Mouse (Mus musculus) lung, embryonic 14.5 days (tissue): Measurements from ENCODE around the gene Myl10. TPM values are rescaled to one million over a fixed set of nuclear protein-coding genes. Genes with fewer than 3 reads are reported as not detected.

Experiments
- ATAC-seq: fragments of 200-750 bp; cut with Nextera tagmentation; 2 replicates; pipeline ENCODE4 v1.8.0; 2017; ENCODE audit warnings: mild to moderate bottlenecking, moderate TSS enrichment, moderate library complexity; ENCODE audit not compliant: insufficient read depth
- DNase-seq: peaks from one replicate; pipeline ENCODE4 v3.0.0-alpha.2; 2015
- H3K27ac ChIP-seq: fragments of 300-500 bp; sonication (generic); 2 replicates; pipeline ENCODE4 v1.5.1; 2014; ENCODE audit warnings: low read depth, mild to moderate bottlenecking, moderate library complexity
- H3K27me3 ChIP-seq: fragments of 300-500 bp; sonication (generic); 2 replicates; pipeline ENCODE4 v1.6.1; 2014; ENCODE audit warnings: low read length, control low read depth; ENCODE audit not compliant: insufficient read depth
- H3K36me3 ChIP-seq: fragments of 300-500 bp; sonication (generic); 2 replicates; pipeline ENCODE4 v1.6.1; 2014; ENCODE audit warnings: control low read depth; ENCODE audit not compliant: insufficient read depth
- H3K4me1 ChIP-seq: fragments of 300-500 bp; sonication (generic); 2 replicates; pipeline ENCODE4 v1.6.1; 2014; ENCODE audit warnings: antibody characterized with exemption, control low read depth; ENCODE audit not compliant: insufficient read depth
- H3K4me2 ChIP-seq: fragments of 300-500 bp; sonication (generic); 2 replicates; pipeline ENCODE4 v1.6.1; 2014; ENCODE audit warnings: mild to moderate bottlenecking
- H3K4me3 ChIP-seq: fragments of 300-500 bp; sonication (generic); 2 replicates; pipeline ENCODE4 v1.5.1; 2014; ENCODE audit warnings: low read depth, low read length
- H3K9ac ChIP-seq: fragments of 300-500 bp; sonication (generic); 2 replicates; pipeline ENCODE4 v1.6.1; 2014
- H3K9me3 ChIP-seq: fragments of 300-500 bp; sonication (generic); 2 replicates; pipeline ENCODE4 v1.6.1; 2016; ENCODE audit warnings: low read depth, low read length, control low read depth
- CTCF ChIP-seq: IDR thresholded peaks from 2 replicates; pipeline ENCODE4 v1.5.1; 2016; ENCODE audit warnings: antibody characterized with exemption, low read depth
- WGBS: fragments of 180-500 bp; shearing (Covaris S2); extraction: QIAGEN DNeasy Blood & Tissue Kit; methylation state at CpG from one replicate; pipeline ENCODE4 v1.1.7; 2014; 5-methylcytosine and 5-hydroxymethylcytosine counted together
- polyA plus RNA-seq: library from polyadenylated mRNA; unstranded; fragments of >200 nt; fragmentation: Nextera tagmentation; extraction: Ambion mirVana; gene quantifications from 2 replicates; pipeline ENCODE4 v1.2.1, GENCODE M21; 2014

Gene Myl10
- polyA plus RNA-seq, 1 experiment from 2014 or later, result not detected

DNA sequence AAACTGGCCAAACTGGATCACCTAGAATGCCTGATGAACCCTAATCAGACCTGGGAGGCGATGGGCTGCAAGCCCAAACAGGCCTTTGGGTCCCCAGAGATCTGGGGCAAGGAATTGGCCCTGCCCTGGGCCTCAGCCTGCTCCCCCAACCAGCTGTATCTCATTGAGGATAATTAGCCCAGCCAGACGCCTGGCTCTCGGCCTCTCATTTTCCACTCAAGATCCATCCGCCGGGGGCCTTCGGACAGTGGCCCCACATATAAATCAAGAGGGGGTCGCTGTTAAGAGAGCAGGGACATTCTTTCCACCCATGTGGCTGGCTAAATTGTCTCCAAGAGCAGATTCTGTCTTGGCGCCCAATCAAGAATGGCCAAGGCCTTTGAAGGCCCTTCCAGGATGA is 11.2 kb downstream of the Myl10 start:
- no peaks in the 10 kb centered on the region for H3K4me1 ChIP-seq
- no peak overlapping the region for H3K4me3 ChIP-seq
- no peaks in the 10 kb centered on the region for H3K27me3 ChIP-seq
- TF ChIP-seq CTCF, result no peak
- no peak overlapping the region for H3K4me2 ChIP-seq
- no peak overlapping the region for H3K27ac ChIP-seq
- WGBS, result 83% methylated on average over 8 of the region's 8 CpGs
- no peak overlapping the region for H3K9ac ChIP-seq
- no peak for ATAC-seq
- peaks cover 6% of the 10 kb centered on the region; the same call in 1 of the 2 replicates for H3K9me3 ChIP-seq
- no peak for DNase-seq
- no peaks in the 10 kb centered on the region for H3K36me3 ChIP-seq

DNA sequence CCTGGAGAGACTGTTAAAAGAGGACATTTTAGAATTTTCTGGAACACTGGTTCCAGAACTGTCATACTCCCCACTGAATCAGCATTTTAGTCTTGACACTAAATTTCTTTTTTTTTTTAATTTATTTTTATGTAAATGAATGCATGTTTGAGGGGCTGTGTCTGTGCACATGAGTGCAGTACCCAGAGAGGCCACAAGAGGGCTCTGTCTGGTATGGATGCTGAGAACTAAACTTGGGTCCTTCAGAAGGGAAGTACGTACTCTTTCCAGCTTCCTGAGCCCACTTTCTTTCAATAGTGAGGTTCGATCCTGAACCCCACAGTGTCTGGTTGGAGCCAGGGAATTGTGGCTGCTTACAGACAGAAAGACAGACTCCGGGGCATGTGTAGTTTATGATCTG is 12.6 kb downstream of the Myl10 start:
- Histone ChIP-seq H3K4me1 (no peaks in the 10 kb centered on the region), H3K27ac (no peak overlapping the region), H3K4me3 (no peak overlapping the region), H3K36me3 (no peaks in the 10 kb centered on the region), H3K4me2 (no peak overlapping the region), H3K9me3 (peaks cover 6% of the 10 kb centered on the region; the same call in 1 of the 2 replicates), H3K9ac (no peak overlapping the region), H3K27me3 (no peaks in the 10 kb centered on the region)
- 90% methylated on average over 3 of the region's 3 CpGs for WGBS
- DNase-seq (no peak), ATAC-seq (no peak)
- peak; percentile 63 for TF ChIP-seq CTCF

DNA sequence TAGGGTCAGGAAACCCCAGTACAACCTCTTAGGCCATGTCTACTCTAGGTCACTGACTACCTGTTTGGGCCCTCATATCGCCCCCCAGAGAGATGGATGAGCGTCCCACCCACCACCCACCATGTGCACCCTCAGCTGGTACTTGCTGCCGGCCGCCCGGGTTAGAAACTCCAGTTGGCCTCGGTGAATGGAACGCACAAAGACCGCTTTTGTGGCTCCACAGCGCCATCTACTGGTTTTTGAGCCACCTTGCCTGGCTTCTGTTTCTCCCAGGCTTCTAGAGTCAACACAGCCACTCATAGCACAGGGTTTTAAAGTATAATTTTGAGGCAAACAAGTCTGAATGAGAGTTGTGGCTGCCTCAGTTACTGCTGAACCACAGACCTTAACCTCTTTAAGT is 13.9 kb downstream of the Myl10 start:
- Histone ChIP-seq H3K9ac (no peak overlapping the region), H3K4me1 (no peaks in the 10 kb centered on the region), H3K9me3 (peaks cover 6% of the 10 kb centered on the region; the same call in 1 of the 2 replicates), H3K27me3 (no peaks in the 10 kb centered on the region), H3K4me2 (no peak overlapping the region), H3K4me3 (no peak overlapping the region), H3K27ac (no peak overlapping the region), H3K36me3 (no peaks in the 10 kb centered on the region)
- peak; percentile 97 for DNase-seq
- TF ChIP-seq CTCF, result peak; percentile 90
- peak; percentile 26; the same call in 1 of the 2 replicates for ATAC-seq
- WGBS, result 3% methylated on average over 9 of the region's 9 CpGs

DNA sequence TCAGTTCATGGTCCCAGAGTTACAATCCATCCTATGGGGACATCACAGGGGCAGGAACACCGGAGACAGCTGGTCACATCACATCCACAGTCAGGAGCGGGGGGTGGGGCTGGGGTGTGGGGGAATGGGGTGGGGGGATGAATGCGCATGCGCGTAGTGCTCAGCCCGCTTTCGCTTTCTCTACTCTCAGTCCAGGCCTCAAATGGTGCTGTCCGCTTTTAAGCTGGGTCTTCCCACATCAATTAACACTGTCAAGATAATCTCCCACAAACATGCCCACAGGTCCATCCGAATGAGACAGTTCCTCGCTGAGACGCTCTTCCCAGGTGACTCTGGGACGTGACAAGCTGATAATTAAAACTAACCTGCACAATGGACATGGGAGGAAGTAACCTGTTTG is 15.2 kb downstream of the Myl10 start:
- H3K27ac ChIP-seq, result no peak overlapping the region
- H3K36me3 ChIP-seq, result no peaks in the 10 kb centered on the region
- DNase-seq (no peak), ATAC-seq (no peak)
- H3K27me3 ChIP-seq, result no peaks in the 10 kb centered on the region
- no peak for TF ChIP-seq CTCF
- H3K4me1 ChIP-seq, result no peaks in the 10 kb centered on the region
- no peak overlapping the region for H3K4me2 ChIP-seq
- peaks cover 6% of the 10 kb centered on the region; the same call in 1 of the 2 replicates for H3K9me3 ChIP-seq
- no peak overlapping the region for H3K9ac ChIP-seq
- no peak overlapping the region for H3K4me3 ChIP-seq
- 68% methylated on average over 12 of the region's 12 CpGs for WGBS

DNA sequence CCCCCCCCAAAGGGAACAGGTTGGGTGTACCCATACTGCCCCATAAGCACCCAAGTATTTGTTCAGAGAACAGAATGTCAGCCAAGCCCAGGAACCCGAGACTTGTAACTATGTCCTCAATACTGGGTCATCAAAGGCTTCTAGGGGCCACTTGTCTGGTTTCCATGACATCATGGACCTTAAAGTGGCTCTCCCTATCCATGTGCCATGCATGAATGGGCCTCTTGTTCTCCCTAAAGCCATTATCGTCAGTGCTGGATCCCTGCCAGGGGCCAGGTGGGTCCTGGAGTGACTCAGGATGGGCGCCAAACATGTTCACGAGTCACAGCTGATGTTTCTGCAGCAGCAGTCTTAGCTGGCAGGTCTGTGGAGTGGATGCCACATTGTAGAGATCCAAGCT is 17.8 kb downstream of the Myl10 start:
- H3K27me3 ChIP-seq, result no peaks in the 10 kb centered on the region
- H3K9ac ChIP-seq, result no peak overlapping the region
- ATAC-seq, result peak; percentile 88
- H3K9me3 ChIP-seq, result no peaks in the 10 kb centered on the region
- H3K4me3 ChIP-seq, result no peak overlapping the region
- peaks cover 5% of the 10 kb centered on the region; the same call in 1 of the 2 replicates for H3K4me1 ChIP-seq
- H3K36me3 ChIP-seq, result no peaks in the 10 kb centered on the region
- DNase-seq, result peak; percentile 89
- TF ChIP-seq CTCF, result no peak
- H3K4me2 ChIP-seq, result no peak overlapping the region
- peak overlapping the region; percentile 72 for H3K27ac ChIP-seq
- 41% methylated on average over 4 of the region's 4 CpGs for WGBS

DNA sequence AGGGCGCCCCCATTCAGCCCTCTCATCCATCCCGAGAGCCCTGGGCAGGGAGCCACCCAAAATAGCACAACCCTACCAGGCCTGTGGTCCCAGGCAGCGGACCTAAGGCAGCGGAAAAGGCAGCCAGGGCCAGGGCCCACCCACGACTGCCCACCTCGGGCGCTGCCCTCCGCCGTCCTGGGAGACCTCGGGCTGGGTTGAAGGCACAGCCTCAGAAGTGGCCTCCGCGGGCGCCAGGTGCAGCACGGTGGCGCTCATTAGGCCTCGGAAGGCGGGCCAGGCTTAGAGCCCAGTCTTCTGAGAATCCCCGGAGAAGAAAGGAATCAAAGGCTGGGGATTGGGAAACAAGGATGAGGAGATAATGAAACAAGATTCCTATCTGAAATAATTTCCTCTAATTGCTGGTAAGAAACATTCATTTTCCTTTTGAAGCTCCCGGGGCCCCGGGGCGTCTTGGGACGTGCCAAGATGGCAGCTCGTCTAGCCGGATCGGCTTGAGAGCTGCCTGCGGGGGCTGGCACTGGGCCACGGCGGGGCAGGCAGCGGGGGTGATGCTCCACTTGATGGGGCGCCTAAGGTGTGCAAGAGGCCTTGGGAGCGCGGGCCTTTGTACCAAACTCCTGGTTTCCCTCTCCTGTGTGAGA is 21.4 kb downstream of the Myl10 start:
- no peak for TF ChIP-seq CTCF
- Histone ChIP-seq H3K36me3 (no peaks in the 10 kb centered on the region), H3K4me2 (peak overlapping the region; percentile 41), H3K27ac (no peak overlapping the region), H3K4me3 (peak overlapping the region; percentile 6; the same call in 1 of the 2 replicates), H3K27me3 (no peaks in the 10 kb centered on the region), H3K9me3 (no peaks in the 10 kb centered on the region), H3K4me1 (peaks cover 5% of the 10 kb centered on the region; the same call in 1 of the 2 replicates), H3K9ac (no peak overlapping the region)
- ATAC-seq, result no peak
- WGBS, result 20% methylated on average over 32 of the region's 32 CpGs
- peak; percentile 40 for DNase-seq

DNA sequence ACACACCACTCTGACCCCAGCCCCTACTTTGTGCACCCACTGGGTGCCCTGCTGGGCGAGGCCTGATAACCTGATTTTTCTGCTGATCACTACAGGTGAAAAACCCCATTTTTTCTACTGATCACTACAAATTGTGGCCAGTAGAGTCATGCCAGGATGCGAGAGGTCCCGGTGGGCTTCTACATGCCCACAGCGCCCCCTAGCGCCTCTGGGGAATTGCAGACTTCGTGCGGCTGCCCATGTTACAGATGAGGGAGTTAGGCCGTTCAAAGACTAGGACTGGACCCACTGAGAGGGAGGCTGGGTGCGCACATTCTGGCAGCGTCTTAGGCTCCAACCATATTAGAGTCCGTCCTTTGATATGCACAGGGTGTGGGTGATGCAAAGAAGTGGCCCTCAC is 21.9 kb downstream of the Myl10 start:
- H3K9me3 ChIP-seq, result no peaks in the 10 kb centered on the region
- H3K4me1 ChIP-seq, result peaks cover 5% of the 10 kb centered on the region; the same call in 1 of the 2 replicates
- WGBS, result 23% methylated on average over 11 of the region's 11 CpGs
- no peaks in the 10 kb centered on the region for H3K27me3 ChIP-seq
- peak overlapping the region; percentile 41 for H3K4me2 ChIP-seq
- no peak overlapping the region for H3K27ac ChIP-seq
- DNase-seq (peak; percentile 83), ATAC-seq (no peak)
- no peak overlapping the region for H3K9ac ChIP-seq
- H3K36me3 ChIP-seq, result no peaks in the 10 kb centered on the region
- peak overlapping the region; percentile 6; the same call in 1 of the 2 replicates for H3K4me3 ChIP-seq
- TF ChIP-seq CTCF, result peak; percentile 76
